Mouse (Mus musculus) ZHBTc4 (cell line): ENCODE measurements around the gene Ear2.
"Not testable (repeated sequence)": the region's sequence is repeated elsewhere in the genome, so short reads cannot be mapped to it uniquely, and the experiment has no call there.

Experiments
- DNase-seq: peaks from one replicate; pipeline ENCODE4 v3.0.0-alpha.2; 2011; ENCODE audit warnings: low read depth, low spot score

Ear2 gene

DNA sequence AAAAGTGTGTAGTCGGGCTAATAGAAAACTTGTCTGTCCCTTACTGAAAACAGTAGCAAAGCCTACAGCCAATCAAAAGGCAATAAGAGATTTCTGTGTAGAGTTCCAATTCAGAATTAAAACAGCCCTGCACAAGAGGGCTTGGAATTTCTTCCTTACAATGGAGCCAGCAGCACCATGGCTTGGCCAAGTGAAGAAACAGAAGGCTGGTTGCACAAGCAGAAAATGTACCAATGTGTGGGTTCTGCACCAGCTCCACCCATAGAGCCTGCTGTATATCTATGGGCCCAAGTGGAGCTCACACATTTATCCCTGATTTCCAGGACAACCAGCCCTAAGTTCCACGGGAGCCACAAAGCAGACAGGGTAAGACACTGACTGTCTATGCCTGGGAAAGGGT lies at the start of gene Ear2:
TSS of gene Ear2 (plus strand) at position 301 of the 400 bp plus-strand sequence.
- DNase-seq, result not testable (repeated sequence)

DNA sequence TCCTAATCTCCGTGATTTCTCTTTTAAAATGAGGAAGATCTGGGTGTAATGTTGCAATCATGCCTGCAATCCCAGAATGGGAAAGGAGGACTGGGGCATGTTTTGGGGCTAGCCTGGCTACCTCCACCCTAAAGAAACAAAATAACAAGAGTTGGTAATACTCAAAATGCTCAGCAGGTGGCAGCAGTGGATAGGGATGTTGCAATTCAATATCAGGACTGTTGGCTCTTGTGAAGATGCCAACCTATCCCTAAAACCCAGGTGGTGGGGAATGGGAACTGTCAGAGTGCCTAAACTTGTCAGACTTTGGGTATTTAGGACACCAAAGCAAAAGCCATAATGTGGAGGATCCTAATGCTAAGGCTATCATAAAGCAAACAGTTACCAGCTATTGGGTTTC lies 34.6 kb upstream of the Ear2 start:
- peak; percentile 74 for DNase-seq

DNA sequence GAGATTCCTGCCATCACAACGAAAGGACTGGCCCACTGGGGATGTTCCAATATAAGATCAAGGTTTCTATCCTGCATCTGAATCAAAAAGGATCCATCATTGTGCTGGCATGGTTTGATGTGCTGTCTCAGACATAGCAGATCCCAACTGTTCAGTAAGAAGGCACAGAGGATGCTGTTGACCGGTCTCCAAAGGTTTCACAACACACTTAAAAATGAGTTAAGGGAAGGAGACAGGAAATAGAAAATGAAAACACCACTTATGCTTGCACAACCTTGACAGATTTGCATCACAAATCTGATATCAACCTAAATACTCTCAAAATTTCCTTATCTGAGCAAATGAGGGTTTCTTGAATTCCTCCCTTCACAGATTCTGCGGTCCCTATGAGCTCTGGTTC lies 31.9 kb upstream of the Ear2 start:
- DNase-seq, result not testable (repeated sequence)

DNA sequence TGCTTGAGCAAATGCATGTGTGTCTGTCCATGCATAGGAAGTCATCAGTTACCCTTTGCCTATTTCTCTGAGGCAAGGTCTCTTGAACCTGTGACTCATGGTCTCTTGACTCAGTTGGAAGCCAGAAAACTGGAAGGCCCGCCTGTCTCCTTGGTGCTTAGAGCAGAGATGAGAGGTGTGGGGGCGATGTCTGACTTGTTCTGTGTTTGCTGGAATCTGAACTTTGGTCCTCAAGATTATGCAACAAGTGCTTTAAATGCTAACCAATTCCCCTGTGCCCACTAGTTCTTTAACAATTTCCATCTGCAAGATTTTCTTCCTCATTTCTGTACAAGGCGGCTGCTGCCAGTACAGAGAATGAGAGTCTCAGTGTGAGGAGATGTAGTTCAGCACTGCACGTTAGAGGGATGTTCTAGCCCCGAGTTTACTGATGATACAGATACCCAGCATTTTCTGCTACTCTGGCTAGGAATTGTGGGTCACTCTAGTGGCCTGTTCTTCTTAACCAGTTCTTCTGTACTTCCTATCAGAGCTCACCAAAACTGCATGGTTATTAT lies 24.6 kb upstream of the Ear2 start:
- not testable (repeated sequence) for DNase-seq

DNA sequence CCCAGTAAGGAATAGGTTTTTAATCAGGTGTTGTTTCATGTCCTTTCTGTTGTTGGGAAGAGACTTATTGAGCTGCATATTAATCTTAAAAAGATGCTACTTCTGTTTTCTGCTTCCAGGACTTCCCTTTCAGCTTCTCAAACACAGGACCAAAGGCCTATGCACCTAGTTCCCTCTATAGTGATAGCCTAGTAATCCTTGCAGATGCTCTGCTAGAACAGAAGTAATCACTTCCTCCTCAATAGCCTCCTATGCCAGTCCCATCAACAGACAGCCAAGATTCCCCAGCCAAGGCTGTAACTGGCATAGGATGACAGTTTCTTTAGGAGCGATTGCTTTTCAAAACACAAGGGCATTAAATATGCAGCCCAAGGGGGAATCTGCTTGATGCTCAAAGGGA lies 15.9 kb upstream of the Ear2 start:
- DNase-seq, result not testable (repeated sequence)

DNA sequence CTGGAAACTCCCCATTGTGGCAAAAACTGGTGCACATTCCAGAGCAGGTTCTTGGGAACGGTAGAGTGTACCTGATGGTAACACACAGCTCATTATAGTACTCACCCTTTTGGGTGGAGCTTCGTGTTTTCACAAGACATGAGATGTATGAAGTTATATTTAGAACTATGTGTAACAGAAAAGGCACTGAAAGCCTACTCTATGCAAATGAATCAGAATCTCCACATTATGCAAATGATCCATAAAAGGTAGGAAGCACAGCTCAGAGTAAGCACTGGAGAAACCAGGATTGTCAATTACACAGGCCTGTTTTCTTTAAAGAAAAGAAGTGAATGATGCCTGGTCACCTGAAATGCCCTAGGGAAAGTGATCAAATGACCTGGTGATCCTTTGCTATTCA lies 14.9 kb upstream of the Ear2 start:
- not testable (repeated sequence) for DNase-seq

DNA sequence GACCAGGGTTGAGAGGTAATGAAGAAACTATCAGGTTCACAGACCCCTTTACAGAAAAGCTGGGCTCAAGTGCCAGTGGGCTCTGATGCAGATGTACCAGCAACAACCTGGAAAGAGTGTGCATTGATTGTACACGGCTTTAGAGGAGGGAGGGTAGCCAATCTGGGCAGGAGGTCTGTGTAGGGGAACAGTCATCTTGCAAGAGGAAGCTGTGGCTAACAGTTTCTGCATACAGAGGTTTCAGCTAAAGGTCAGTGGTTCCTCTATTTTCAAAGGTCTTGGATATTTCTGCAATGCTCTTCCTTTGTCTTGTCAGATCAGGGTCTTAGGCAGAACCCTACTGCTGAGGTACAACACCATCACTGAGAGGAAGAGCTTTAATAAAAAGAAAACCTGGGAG lies 10.9 kb upstream of the Ear2 start:
- not testable (repeated sequence) for DNase-seq

DNA sequence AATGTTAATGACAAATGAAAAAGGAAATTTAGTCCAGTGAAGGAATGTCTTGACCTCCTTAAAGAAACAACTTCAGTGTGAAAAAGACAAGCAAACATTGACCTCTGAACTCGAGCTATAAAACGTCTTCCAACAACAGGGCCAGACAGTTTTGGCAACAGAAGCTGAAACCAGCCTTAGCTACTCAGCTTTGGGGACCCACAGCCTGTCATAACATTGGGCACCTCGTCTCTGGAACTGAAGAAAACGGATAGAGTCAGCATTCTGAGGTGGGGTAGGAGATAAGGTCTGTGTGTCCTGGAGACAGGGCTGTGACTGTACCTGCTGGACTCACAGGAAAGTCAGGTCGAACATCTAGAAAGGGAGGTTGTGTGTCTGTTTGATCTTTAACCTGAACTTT lies 8.0 kb upstream of the Ear2 start:
- not testable (repeated sequence) for DNase-seq

DNA sequence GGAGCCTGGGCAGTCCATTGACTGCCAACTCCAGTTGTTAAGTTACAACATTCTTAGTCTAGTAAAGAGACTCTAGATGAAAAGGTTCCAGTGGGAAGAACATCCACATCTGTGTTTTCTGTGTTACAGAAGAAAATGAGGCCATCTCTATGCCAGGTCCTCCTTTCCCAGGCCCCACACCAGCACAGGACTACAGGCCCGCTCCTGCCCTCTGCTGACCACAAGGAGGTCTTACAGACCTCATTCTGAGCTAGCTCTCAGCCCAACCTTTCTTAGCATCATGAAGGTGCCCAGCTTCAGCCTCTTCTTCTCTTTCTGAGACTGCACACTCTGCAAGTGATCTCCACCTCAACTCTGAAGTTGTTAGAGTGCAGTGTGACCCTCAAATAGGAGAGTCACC lies 2.4 kb upstream of the Ear2 start:
- DNase-seq, result not testable (repeated sequence)

DNA sequence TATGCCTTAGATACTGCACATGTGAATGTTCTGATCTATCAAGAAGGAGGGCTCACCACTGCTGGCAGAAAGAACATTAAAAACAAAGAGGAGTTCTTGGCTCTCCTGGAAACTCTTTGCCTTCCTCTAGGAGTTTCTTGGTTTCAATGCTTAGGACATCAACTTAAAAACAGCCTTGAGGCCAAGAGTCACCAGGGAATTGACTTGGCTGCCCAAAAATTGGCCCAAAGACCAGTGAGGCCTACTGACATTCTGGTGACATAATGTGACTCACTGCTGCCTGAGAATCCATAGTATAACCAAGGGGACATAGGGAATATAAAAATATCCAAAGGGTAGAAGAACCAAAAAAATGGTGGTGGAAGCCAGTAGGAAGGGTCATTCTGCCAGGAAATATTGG lies 8.5 kb downstream of the Ear2 start:
- no peak for DNase-seq

DNA sequence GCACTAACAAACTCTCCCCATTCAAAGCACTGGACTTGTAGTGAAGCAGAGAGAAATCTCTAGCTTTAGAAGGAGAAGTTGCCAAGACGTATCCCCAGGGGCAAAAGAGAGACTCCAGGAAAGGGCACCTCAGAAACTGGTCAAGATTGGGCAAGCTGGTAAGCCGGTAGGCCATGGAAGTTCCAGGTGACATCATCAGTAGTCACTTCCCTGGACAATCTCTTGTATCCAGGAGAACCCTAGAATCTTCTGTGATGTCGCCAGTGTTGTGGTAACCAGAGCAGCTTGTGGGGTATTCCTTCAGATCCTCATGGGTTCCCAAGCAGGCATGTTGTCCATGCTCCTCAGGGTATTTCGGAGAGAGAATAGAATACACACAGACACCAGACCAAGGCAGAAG lies 21.1 kb downstream of the Ear2 start, which contains the start of gene Gm3327:
TSS of gene Gm3327 (plus strand) at position 301 of the 400 bp plus-strand sequence.
- DNase-seq, result not testable (repeated sequence)
